In genomic region chrX:103615453-103615852, GRCm38 (mm10) we compare ENCODE assay signal across 8 mouse cellular contexts. TPM values are rescaled to one million over a fixed set of nuclear protein-coding genes. Genes with fewer than 3 reads are reported as not detected.
DNase-seq lines count a peak whose midpoint lies in the region; ATAC-seq and TF ChIP-seq lines count a peak whose summit lies in the region.

No protein-coding gene starts in this region.

- H3K4me2 ChIP-seq in heart, embryonic 11.5 days, result peak overlapping the region; percentile 64
- peak overlapping the region; percentile 50; the same call in 1 of the 2 replicates for H3K4me2 ChIP-seq in hindbrain, embryonic 11.5 days (replicated peaks; ENCODE audit: low read depth, low read length)
- H3K4me2 ChIP-seq in liver, postnatal 0 days (ENCODE audit: low read depth, low read length), result peak overlapping the region; percentile 76

- no peak for TF ChIP-seq EP300 in liver, postnatal 0 days (IDR thresholded peaks at IDR 0.05; ENCODE audit: low read depth)

- H3K36me3 ChIP-seq in heart, embryonic 11.5 days (ENCODE audit: control insufficient read depth, insufficient read depth, low read length), result no peaks in the 10 kb centered on the region; the same call in 1 of the 2 replicates
- H3K36me3 ChIP-seq in E14TG2a.4 (ENCODE audit: insufficient read depth, low read length), result peaks cover 12% of the 10 kb centered on the region
- H3K36me3 ChIP-seq in hindbrain, embryonic 11.5 days (ENCODE audit: control insufficient read depth, insufficient read depth, low read length), result no peaks in the 10 kb centered on the region
- H3K36me3 ChIP-seq in liver, postnatal 0 days (replicated peaks; ENCODE audit: insufficient read depth, low read length), result peaks cover 7% of the 10 kb centered on the region; the same call in 1 of the 2 replicates
- H3K36me3 ChIP-seq in kidney, adult 2 months (ENCODE audit: control insufficient read depth, insufficient read depth, low read length), result peaks cover 1% of the 10 kb centered on the region; the same call in 1 of the 2 replicates

- H3K4me1 ChIP-seq in heart, embryonic 11.5 days (ENCODE audit: control insufficient read depth, insufficient read depth, low read length), result no peaks in the 10 kb centered on the region
- peaks cover 6% of the 10 kb centered on the region; the same call in 1 of the 2 replicates for H3K4me1 ChIP-seq in E14TG2a.4 (replicated peaks; ENCODE audit: low read depth, low read length)
- no peaks in the 10 kb centered on the region for H3K4me1 ChIP-seq in hindbrain, embryonic 11.5 days (replicated peaks; ENCODE audit: control insufficient read depth, insufficient read depth, low read length)
- H3K4me1 ChIP-seq in liver, postnatal 0 days (ENCODE audit: insufficient read depth), result peaks cover 7% of the 10 kb centered on the region; the same call in 1 of the 2 replicates
- no peaks in the 10 kb centered on the region for H3K4me1 ChIP-seq in kidney, adult 2 months (ENCODE audit: control insufficient read depth, insufficient read depth, low read length)

- no peaks in the 10 kb centered on the region for H3K9me3 ChIP-seq in heart, embryonic 11.5 days (replicated peaks; ENCODE audit: control insufficient read depth, low read length)
- H3K9me3 ChIP-seq in E14TG2a.4 (ENCODE audit: low read length), result no peaks in the 10 kb centered on the region
- H3K9me3 ChIP-seq in hindbrain, embryonic 11.5 days (ENCODE audit: control insufficient read depth, low read length), result no peaks in the 10 kb centered on the region
- no peaks in the 10 kb centered on the region for H3K9me3 ChIP-seq in liver, postnatal 0 days (ENCODE audit: low read length)

- H3K9ac ChIP-seq in heart, embryonic 11.5 days (ENCODE audit: low read depth, low read length), result no peak overlapping the region
- no peak overlapping the region; the same call in 1 of the 2 replicates for H3K9ac ChIP-seq in hindbrain, embryonic 11.5 days (ENCODE audit: low read depth, low read length)
- no peak overlapping the region for H3K9ac ChIP-seq in liver, postnatal 0 days (replicated peaks)

- WGBS in heart, embryonic 11.5 days (ENCODE audit: insufficient replicate concordance), result 77% methylated on average over 4 of the region's 4 CpGs
- WGBS in hindbrain, embryonic 11.5 days, result 83% methylated on average over 4 of the region's 4 CpGs
- 83% methylated on average over 4 of the region's 4 CpGs for WGBS in liver, postnatal 0 days (ENCODE audit: insufficient replicate concordance)
- WGBS in kidney, adult 2 months, result 47% methylated on average over 4 of the region's 4 CpGs

- DNase-seq in heart, adult 9 months (ENCODE audit: low spot score in 2 of 2), result no peak
- DNase-seq in hindbrain, embryonic 11.5 days (ENCODE audit: low spot score), result no peak
- DNase-seq in liver, postnatal 0 days, result no peak
- DNase-seq in right cerebral cortex, postnatal 14 days, result no peak
- DNase-seq in kidney, adult 2 months, result no peak

- TF ChIP-seq POLR2A in kidney, adult 2 months (IDR thresholded peaks at IDR 0.05; ENCODE audit: low read depth, low read length), result no peak

- no peak for TF ChIP-seq CTCF in E14TG2a.4 (conservative IDR thresholded peaks at IDR 0.05; ENCODE audit: low read length)
- no peak for TF ChIP-seq CTCF in liver, postnatal 0 days (IDR thresholded peaks at IDR 0.05; ENCODE audit: low read depth)
- no peak for TF ChIP-seq CTCF in kidney, adult 2 months (conservative IDR thresholded peaks at IDR 0.05; ENCODE audit: insufficient read depth, insufficient read length, low read depth, low read length)

- no peak overlapping the region for H3K27ac ChIP-seq in heart, embryonic 11.5 days (ENCODE audit: low read depth, low read length)
- no peak overlapping the region for H3K27ac ChIP-seq in hindbrain, embryonic 11.5 days (ENCODE audit: low read depth, low read length)
- H3K27ac ChIP-seq in liver, postnatal 0 days (ENCODE audit: low read depth), result no peak overlapping the region
- no peak overlapping the region for H3K27ac ChIP-seq in kidney, adult 2 months (ENCODE audit: insufficient read depth, low read depth, low read length)

- H3K4me3 ChIP-seq in heart, embryonic 11.5 days (ENCODE audit: low read depth, low read length), result peak overlapping the region; percentile 51; the same call in 1 of the 2 replicates
- peak overlapping the region; percentile 70; the same call in 1 of the 2 replicates for H3K4me3 ChIP-seq in E14TG2a.4 (replicated peaks; ENCODE audit: low read length)
- H3K4me3 ChIP-seq in hindbrain, embryonic 11.5 days (ENCODE audit: low read depth, low read length), result no peak overlapping the region
- H3K4me3 ChIP-seq in liver, postnatal 0 days (ENCODE audit: low read depth, low read length), result peak overlapping the region; percentile 67
- no peak overlapping the region for H3K4me3 ChIP-seq in kidney, adult 2 months (ENCODE audit: insufficient read depth, low read depth, low read length)

- ATAC-seq in heart, embryonic 11.5 days (replicated peaks; ENCODE audit: insufficient number of reproducible peaks, low FRiP score, low TSS enrichment), result no peak
- no peak for ATAC-seq in hindbrain, embryonic 11.5 days (ENCODE audit: low FRiP score)
- no peak for ATAC-seq in liver, postnatal 0 days
- no peak for ATAC-seq in CD4-positive, CD25-positive, alpha-beta regulatory T cell, adult 4 months

- H3K27me3 ChIP-seq in heart, embryonic 11.5 days (ENCODE audit: control insufficient read depth, insufficient read depth, low read length), result no peaks in the 10 kb centered on the region
- peaks cover 37% of the 10 kb centered on the region for H3K27me3 ChIP-seq in E14TG2a.4 (ENCODE audit: insufficient read depth, low read length)
- H3K27me3 ChIP-seq in hindbrain, embryonic 11.5 days (ENCODE audit: control insufficient read depth, insufficient read depth, low read length), result no peaks in the 10 kb centered on the region
- H3K27me3 ChIP-seq in liver, postnatal 0 days (ENCODE audit: insufficient read depth, low read length), result no peaks in the 10 kb centered on the region
- no peaks in the 10 kb centered on the region for H3K27me3 ChIP-seq in kidney, adult 2 months (replicated peaks; ENCODE audit: control insufficient read depth, insufficient read depth, low read length)

RNA-seq across cellular contexts. Expression of gene Zcchc13, which starts 14.9 kb away (rescaled TPM):
- polyA plus RNA-seq in heart, embryonic 11.5 days (2014; fragmentation: Nextera tagmentation; extraction: Ambion mirVana), result not detected in 2 replicates
- not detected in 2 replicates for polyA plus RNA-seq in hindbrain, embryonic 11.5 days (2014; fragmentation: Nextera tagmentation; extraction: Ambion mirVana)
- polyA plus RNA-seq in liver, postnatal 0 days (2015; fragmentation: Nextera tagmentation; extraction: Ambion mirVana), result not detected in 2 replicates
- polyA plus RNA-seq in kidney, adult 2 months (2012; rRNA removed), result 0.09 and 0.19 TPM in 2 replicates
- not detected for polyA plus RNA-seq in CD4-positive, CD25-positive, alpha-beta regulatory T cell, adult 4 months (2017; shearing (Covaris generic))

Comparison
In these comparisons a context has a peak if more than half of its experiments do, and no peak if none do; other contexts are left out.
1. H3K4me3 ChIP-seq: peak in heart, embryonic 11.5 days (single experiment), E14TG2a.4 (single experiment) and liver, postnatal 0 days (single experiment); none in hindbrain, embryonic 11.5 days (single experiment) and kidney, adult 2 months (single experiment).
2. Peak in every context shown above with its lines, with median percentiles within 50 percentile points of each other: H3K4me2 ChIP-seq.